Mouse (Mus musculus): ENCODE results near the gene Kcp.

Gene Kcp

GRCm38 (mm10) chr6:29463388-29463787 lies 44.4 kb downstream of the Kcp start:
- DNase-seq (ENCODE audit: low read depth, low spot score) = no peak

- no peak for DNase-seq (ENCODE audit: low read depth, low spot score)
These were observed 46.2 kb downstream of the Kcp start for GRCm38 (mm10) chr6:29461502-29461901.

- no peak for DNase-seq (ENCODE audit: low read depth, low spot score)
These were observed 57.1 kb downstream of the Kcp start for GRCm38 (mm10) chr6:29450667-29451066.

GRCm38 (mm10) chr6:29449858-29450257 lies 57.9 kb downstream of the Kcp start:
- DNase-seq (ENCODE audit: low read depth, low spot score) = no peak

GRCm38 (mm10) chr6:29445354-29445753 lies 62.4 kb downstream of the Kcp start:
- no peak for DNase-seq (ENCODE audit: low read depth, low spot score)

GRCm38 (mm10) chr6:29444773-29445172 lies 63.0 kb downstream of the Kcp start:
- DNase-seq (ENCODE audit: low read depth, low spot score) = no peak

- no peak for DNase-seq (ENCODE audit: low read depth, low spot score)
These were observed 68.0 kb downstream of the Kcp start for GRCm38 (mm10) chr6:29439789-29440188.

GRCm38 (mm10) chr6:29439251-29439650 lies 68.5 kb downstream of the Kcp start:
- no peak for DNase-seq (ENCODE audit: low read depth, low spot score)

GRCm38 (mm10) chr6:29436461-29436934 lies 71.3 kb downstream of the Kcp start:
- DNase-seq (ENCODE audit: low read depth, low spot score) = no peak

- DNase-seq (ENCODE audit: low read depth, low spot score) = no peak
These were observed 71.8 kb downstream of the Kcp start for GRCm38 (mm10) chr6:29435940-29436451.

- no peak for DNase-seq (ENCODE audit: low read depth, low spot score)
These were observed 72.7 kb downstream of the Kcp start for GRCm38 (mm10) chr6:29434911-29435691.

- no peak for DNase-seq (ENCODE audit: low read depth, low spot score)
These were observed 73.7 kb downstream of the Kcp start for GRCm38 (mm10) chr6:29433804-29434795.

- no peak for DNase-seq (ENCODE audit: low read depth, low spot score)
These were observed 74.5 kb downstream of the Kcp start, which contains the start of gene Flnc for GRCm38 (mm10) chr6:29433038-29433803. Flnc (plus strand) TSS chr6:29433256.

GRCm38 (mm10) chr6:29432676-29433037 lies 75.1 kb downstream of the Kcp start:
- DNase-seq (ENCODE audit: low read depth, low spot score) = no peak

- no peak for DNase-seq (ENCODE audit: low read depth, low spot score)
These were observed 75.6 kb downstream of the Kcp start for GRCm38 (mm10) chr6:29432156-29432555.

GRCm38 (mm10) chr6:29431473-29431872 lies 76.3 kb downstream of the Kcp start:
- no peak for DNase-seq (ENCODE audit: low read depth, low spot score)

GRCm38 (mm10) chr6:29430681-29431420 lies 76.9 kb downstream of the Kcp start:
- DNase-seq (ENCODE audit: low read depth, low spot score) = no peak

- no peak for DNase-seq (ENCODE audit: low read depth, low spot score)
These were observed 79.6 kb downstream of the Kcp start for GRCm38 (mm10) chr6:29428171-29428570.

GRCm38 (mm10) chr6:29426331-29426730 lies 81.4 kb downstream of the Kcp start:
- no peak for DNase-seq (ENCODE audit: low read depth, low spot score)

- no peak for DNase-seq (ENCODE audit: low read depth, low spot score)
These were observed 82.6 kb downstream of the Kcp start for GRCm38 (mm10) chr6:29425118-29425517.
